Mouse (Mus musculus): ENCODE data around the gene Tspan17. TPM values are rescaled to one million over a fixed set of nuclear protein-coding genes. Genes with fewer than 3 reads are reported as not detected.
A peak's percentile ranks its signal among the peaks of the same experiment; 100 is the strongest.

Tspan17 gene
- polyA plus RNA-seq (2012; rRNA removed) (2.0 and 2.6 TPM in 2 replicates), polyA plus RNA-seq (2014; fragmentation: Nextera tagmentation; extraction: Ambion mirVana) (4.4 TPM in 2 replicates)

- Histone ChIP-seq H3K27me3 (ENCODE audit: control insufficient read depth, insufficient read depth, low read length) (peaks cover 26% of the 10 kb centered on the region; the same call in 1 of the 2 replicates), H3K27ac (replicated peaks; ENCODE audit: low read depth, low read length) (no peak within 1 kb of the TSS), H3K9ac (ENCODE audit: low read depth, low read length, severe bottlenecking) (peak within 1 kb of the TSS; percentile 28), H3K4me1 (ENCODE audit: control insufficient read depth, insufficient read depth, low read length) (peaks cover 11% of the 10 kb centered on the region; the same call in 1 of the 2 replicates), H3K4me3 (replicated peaks; ENCODE audit: low read length) (peak within 1 kb of the TSS; percentile 52), H3K9me3 (ENCODE audit: control insufficient read depth, low read length) (no peaks in the 10 kb centered on the region), H3K4me2 (replicated peaks; ENCODE audit: low read depth, low read length, severe bottlenecking) (peak within 1 kb of the TSS; percentile 98), H3K36me3 (ENCODE audit: control insufficient read depth, insufficient read depth, low read length) (no peaks in the 10 kb centered on the region)
- TF ChIP-seq POLR2A (IDR thresholded peaks at IDR 0.05; ENCODE audit: borderline replicate concordance, extremely low read depth, insufficient read depth, insufficient read length) = no peak
- peak; percentile 89 for DNase-seq (ENCODE audit: low spot score)
- peak; percentile 85 for ATAC-seq (ENCODE audit: low FRiP score, low read depth)
- 3% methylated on average over 35 of the region's 49 CpGs for WGBS
Observed at GRCm38 (mm10) chr13:54788740-54789560, at the start of gene Tspan17. TSS of gene Tspan17 (plus strand) at chr13:54789377.

GRCm38 (mm10) chr13:54746110-54746509 lies 43.1 kb upstream of the Tspan17 start:
- H3K36me3 ChIP-seq (ENCODE audit: control insufficient read depth, insufficient read depth, low read length) = no peaks in the 10 kb centered on the region
- H3K27me3 ChIP-seq (ENCODE audit: control insufficient read depth, insufficient read depth, low read length) = peaks cover 26% of the 10 kb centered on the region
- H3K9ac ChIP-seq (ENCODE audit: low read depth, low read length, severe bottlenecking) = no peak overlapping the region
- no peak overlapping the region for H3K4me3 ChIP-seq (replicated peaks; ENCODE audit: low read length)
- DNase-seq (ENCODE audit: low spot score) (no peak), ATAC-seq (ENCODE audit: low FRiP score, low read depth) (no peak)
- no peak overlapping the region for H3K27ac ChIP-seq (replicated peaks; ENCODE audit: low read depth, low read length)
- H3K9me3 ChIP-seq (ENCODE audit: control insufficient read depth, low read length) = no peaks in the 10 kb centered on the region
- TF ChIP-seq POLR2A (IDR thresholded peaks at IDR 0.05; ENCODE audit: borderline replicate concordance, extremely low read depth, insufficient read depth, insufficient read length) = no peak
- no peak overlapping the region for H3K4me2 ChIP-seq (replicated peaks; ENCODE audit: low read depth, low read length, severe bottlenecking)
- peaks cover 4% of the 10 kb centered on the region; the same call in 1 of the 2 replicates for H3K4me1 ChIP-seq (ENCODE audit: control insufficient read depth, insufficient read depth, low read length)
- WGBS = 45% methylated on average over 6 of the region's 6 CpGs

GRCm38 (mm10) chr13:54746896-54747295 lies 42.3 kb upstream of the Tspan17 start:
- DNase-seq (ENCODE audit: low spot score) = no peak
- no peak overlapping the region for H3K9ac ChIP-seq (ENCODE audit: low read depth, low read length, severe bottlenecking)
- peaks cover 4% of the 10 kb centered on the region; the same call in 1 of the 2 replicates for H3K4me1 ChIP-seq (ENCODE audit: control insufficient read depth, insufficient read depth, low read length)
- 57% methylated on average over 10 of the region's 10 CpGs for WGBS
- TF ChIP-seq POLR2A (IDR thresholded peaks at IDR 0.05; ENCODE audit: borderline replicate concordance, extremely low read depth, insufficient read depth, insufficient read length) = no peak
- no peaks in the 10 kb centered on the region for H3K9me3 ChIP-seq (ENCODE audit: control insufficient read depth, low read length)
- no peak overlapping the region for H3K27ac ChIP-seq (replicated peaks; ENCODE audit: low read depth, low read length)
- H3K4me3 ChIP-seq (replicated peaks; ENCODE audit: low read length) = no peak overlapping the region
- no peak overlapping the region for H3K4me2 ChIP-seq (replicated peaks; ENCODE audit: low read depth, low read length, severe bottlenecking)
- no peak for ATAC-seq (ENCODE audit: low FRiP score, low read depth)
- H3K36me3 ChIP-seq (ENCODE audit: control insufficient read depth, insufficient read depth, low read length) = no peaks in the 10 kb centered on the region
- H3K27me3 ChIP-seq (ENCODE audit: control insufficient read depth, insufficient read depth, low read length) = peaks cover 26% of the 10 kb centered on the region

DNA sequence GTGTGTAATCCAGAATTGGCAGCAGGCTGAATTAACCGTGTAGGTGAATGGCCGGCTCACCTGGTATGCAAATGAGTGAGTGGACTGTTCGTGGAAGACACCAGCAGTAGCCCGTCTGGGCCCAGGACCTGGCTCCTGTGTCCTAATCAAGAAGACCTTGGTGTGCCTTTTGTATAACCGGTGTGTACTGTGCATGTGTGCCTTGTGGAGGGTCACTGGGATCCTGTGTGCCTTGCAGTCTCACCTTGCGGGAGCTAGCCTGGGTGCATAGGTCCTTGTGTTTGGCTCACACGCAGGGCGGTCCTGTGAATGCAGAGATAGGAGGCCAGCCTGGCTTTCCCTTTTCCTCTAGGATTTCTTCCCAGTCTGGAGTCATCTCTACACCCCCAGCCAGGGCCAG lies 41.0 kb upstream of the Tspan17 start:
- TF ChIP-seq POLR2A (IDR thresholded peaks at IDR 0.05; ENCODE audit: borderline replicate concordance, extremely low read depth, insufficient read depth, insufficient read length) = no peak
- no peaks in the 10 kb centered on the region for H3K9me3 ChIP-seq (ENCODE audit: control insufficient read depth, low read length)
- ATAC-seq (ENCODE audit: low FRiP score, low read depth) = no peak
- H3K27me3 ChIP-seq (ENCODE audit: control insufficient read depth, insufficient read depth, low read length) = peaks cover 26% of the 10 kb centered on the region
- no peaks in the 10 kb centered on the region for H3K36me3 ChIP-seq (ENCODE audit: control insufficient read depth, insufficient read depth, low read length)
- no peak overlapping the region for H3K27ac ChIP-seq (replicated peaks; ENCODE audit: low read depth, low read length)
- DNase-seq (ENCODE audit: low spot score) = no peak
- H3K4me2 ChIP-seq (replicated peaks; ENCODE audit: low read depth, low read length, severe bottlenecking) = no peak overlapping the region
- H3K4me3 ChIP-seq (replicated peaks; ENCODE audit: low read length) = no peak overlapping the region
- WGBS = 81% methylated on average over 8 of the region's 8 CpGs
- peaks cover 4% of the 10 kb centered on the region; the same call in 1 of the 2 replicates for H3K4me1 ChIP-seq (ENCODE audit: control insufficient read depth, insufficient read depth, low read length)
- no peak overlapping the region for H3K9ac ChIP-seq (ENCODE audit: low read depth, low read length, severe bottlenecking)

- Histone ChIP-seq H3K27ac (replicated peaks; ENCODE audit: low read depth, low read length) (no peak overlapping the region), H3K4me3 (replicated peaks; ENCODE audit: low read length) (0 out of 2 replicates have a peak overlapping the region, but pooled peaks have one; percentile 45), H3K4me2 (replicated peaks; ENCODE audit: low read depth, low read length, severe bottlenecking) (peak overlapping the region; percentile 86; the same call in 1 of the 2 replicates), H3K27me3 (ENCODE audit: control insufficient read depth, insufficient read depth, low read length) (peaks cover 26% of the 10 kb centered on the region), H3K9me3 (ENCODE audit: control insufficient read depth, low read length) (no peaks in the 10 kb centered on the region), H3K36me3 (ENCODE audit: control insufficient read depth, insufficient read depth, low read length) (no peaks in the 10 kb centered on the region), H3K9ac (ENCODE audit: low read depth, low read length, severe bottlenecking) (no peak overlapping the region), H3K4me1 (ENCODE audit: control insufficient read depth, insufficient read depth, low read length) (peaks cover 4% of the 10 kb centered on the region; the same call in 1 of the 2 replicates)
- ATAC-seq (ENCODE audit: low FRiP score, low read depth) = no peak
- WGBS = 60% methylated on average over 10 of the region's 10 CpGs
- DNase-seq (ENCODE audit: low spot score) = no peak
- no peak for TF ChIP-seq POLR2A (IDR thresholded peaks at IDR 0.05; ENCODE audit: borderline replicate concordance, extremely low read depth, insufficient read depth, insufficient read length)
Observed at GRCm38 (mm10) chr13:54748721-54749060, 40.5 kb upstream of the Tspan17 start.
